Mouse (Mus musculus) heart, postnatal 25 days (tissue): ENCODE results near the gene Afap1. TPM values are rescaled to one million over a fixed set of nuclear protein-coding genes. Genes with fewer than 3 reads are reported as not detected.

Experiments used
- DNase-seq: peaks from one replicate; pipeline ENCODE4 v3.0.0; 2022; ENCODE audit warnings: low spot score
- intact Hi-C: fragments of 180-260 bp; cut with DNase I; formaldehyde crosslinking; loops from one replicate; pipeline ENCODE4 v1.15.1; 2025
- total RNA-seq, 2 experiments: library from RNA; stranded (reverse); gene quantifications; 2 replicates each; pipeline ENCODE4 v1.2.3; 2021

Gene Afap1
- total RNA-seq, 2 experiments from 2014 or later, result 22.8 to 23.9 TPM

- peak; percentile 34 for DNase-seq
- intact Hi-C loops, result loop anchor here (2.0 kb wide), 1 partner anchor 26 kb away; no protein-coding TSS in a partner anchor
These were observed 1.4 kb downstream of the Afap1 start for GRCm38 (mm10) chr5:35894295-35895047.

- intact Hi-C loops, result loop anchor here (2.0 kb wide), 1 partner anchor 25 kb away; no protein-coding TSS in a partner anchor
- no peak for DNase-seq
These were observed 2.8 kb downstream of the Afap1 start for GRCm38 (mm10) chr5:35895926-35896325.

GRCm38 (mm10) chr5:35896556-35896955 is 3.4 kb downstream of the Afap1 start:
- DNase-seq, result no peak
- intact Hi-C loops, result no loop called here

- DNase-seq, result no peak
- intact Hi-C loops, result no loop called here
These were observed 4.0 kb downstream of the Afap1 start for GRCm38 (mm10) chr5:35897147-35897546.

- no peak for DNase-seq
- intact Hi-C loops, result no loop called here
These were observed 5.0 kb downstream of the Afap1 start for GRCm38 (mm10) chr5:35898114-35898513.

GRCm38 (mm10) chr5:35898994-35899393 is 5.9 kb downstream of the Afap1 start:
- no peak for DNase-seq
- intact Hi-C loops, result no loop called here

- no peak for DNase-seq
- intact Hi-C loops, result no loop called here
These were observed 7.5 kb downstream of the Afap1 start for GRCm38 (mm10) chr5:35900401-35901225.

GRCm38 (mm10) chr5:35901226-35901809 is 8.2 kb downstream of the Afap1 start:
- no peak for DNase-seq

GRCm38 (mm10) chr5:35903456-35903855 is 10.3 kb downstream of the Afap1 start:
- intact Hi-C loops, result no loop called here
- DNase-seq, result no peak

More at GRCm38 (mm10) chr5:35901226-35901809, 8.2 kb downstream of the Afap1 start:
- intact Hi-C loops, result no loop called here

GRCm38 (mm10) chr5:35905283-35905682 is 12.2 kb downstream of the Afap1 start:
- no peak for DNase-seq
- intact Hi-C loops, result no loop called here

- DNase-seq, result no peak
- intact Hi-C loops, result no loop called here
These were observed 14.0 kb downstream of the Afap1 start for GRCm38 (mm10) chr5:35907090-35907489.

- DNase-seq, result peak; percentile 42
- intact Hi-C loops, result no loop called here
These were observed 14.7 kb downstream of the Afap1 start for GRCm38 (mm10) chr5:35907633-35908426.

- intact Hi-C loops, result no loop called here
- DNase-seq, result no peak
These were observed 15.7 kb downstream of the Afap1 start for GRCm38 (mm10) chr5:35908626-35909443.

GRCm38 (mm10) chr5:35915629-35916300 is 22.6 kb downstream of the Afap1 start:
- intact Hi-C loops, result no loop called here
- DNase-seq, result no peak

GRCm38 (mm10) chr5:35916666-35917065 is 23.5 kb downstream of the Afap1 start:
- intact Hi-C loops, result no loop called here
- DNase-seq, result no peak

- intact Hi-C loops, result no loop called here
- no peak for DNase-seq
These were observed 25.3 kb downstream of the Afap1 start for GRCm38 (mm10) chr5:35918387-35918786.

- intact Hi-C loops, result loop anchor here (2.0 kb wide), 1 partner anchor 25 kb away; no protein-coding TSS in a partner anchor
- no peak for DNase-seq
These were observed 27.0 kb downstream of the Afap1 start for GRCm38 (mm10) chr5:35920076-35920475.

GRCm38 (mm10) chr5:35920557-35920956 is 27.4 kb downstream of the Afap1 start:
- no peak for DNase-seq
- intact Hi-C loops, result loop anchor here (2.0 kb wide), 1 partner anchor 26 kb away; no protein-coding TSS in a partner anchor
